Mouse (Mus musculus) CH12F3 (cell line): ENCODE results near the gene Vps72.
"Not testable (repeated sequence)": the region's sequence is repeated elsewhere in the genome, so short reads cannot be mapped to it uniquely, and the experiment has no call there.

ENCODE experiments used
- in situ Hi-C: fragments of 300-500 bp; cut with MboI; formaldehyde crosslinking; loops from 2 replicates; pipeline ENCODE4 v1.14.3; 2020; ENCODE audit warnings: low sequenced_read_pairs

Vps72 gene

GRCm38 (mm10) chr3:95133176-95133575 lies 22.4 kb downstream of the Vps72 start:
- in situ Hi-C loops: no loop called here

- in situ Hi-C loops: no loop called here
These were observed 22.9 kb downstream of the Vps72 start, which contains the start of the genes Scnm1 and Lysmd1 for GRCm38 (mm10) chr3:95133680-95134101. Scnm1 (minus strand) TSS chr3:95134011. Lysmd1 (plus strand) TSS chr3:95134088.

DNA sequence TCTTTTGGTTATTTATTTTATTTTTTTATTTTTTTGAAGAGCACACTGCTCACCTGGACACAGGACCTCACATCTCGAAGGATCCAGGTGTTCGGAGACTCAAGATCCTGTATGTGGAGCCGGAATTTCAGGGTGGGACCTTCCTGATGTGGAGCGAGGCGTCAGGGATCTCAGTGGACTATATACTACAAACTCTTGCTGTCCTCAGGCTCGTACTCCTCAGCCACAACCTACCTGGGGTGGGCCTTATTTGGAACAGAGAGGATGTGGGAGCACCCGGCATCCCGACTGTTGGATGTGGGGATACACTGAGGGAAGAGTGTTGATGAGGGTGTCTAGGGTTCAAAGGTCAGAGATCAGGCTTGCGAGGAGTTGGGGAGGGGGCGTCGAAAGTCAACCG lies 23.3 kb downstream of the Vps72 start:
- in situ Hi-C loops: not testable (repeated sequence)

GRCm38 (mm10) chr3:95135023-95135422 lies 24.2 kb downstream of the Vps72 start:
- in situ Hi-C loops: no loop called here

- in situ Hi-C loops: no loop called here
These were observed 24.7 kb downstream of the Vps72 start for GRCm38 (mm10) chr3:95135433-95136052.

- in situ Hi-C loops: no loop called here
These were observed 25.5 kb downstream of the Vps72 start for GRCm38 (mm10) chr3:95136336-95136735.

- in situ Hi-C loops: loop anchor here (10.0 kb wide), 1 partner anchor 125 kb away; no protein-coding TSS in a partner anchor
These were observed 28.9 kb downstream of the Vps72 start for GRCm38 (mm10) chr3:95139586-95140288.

DNA sequence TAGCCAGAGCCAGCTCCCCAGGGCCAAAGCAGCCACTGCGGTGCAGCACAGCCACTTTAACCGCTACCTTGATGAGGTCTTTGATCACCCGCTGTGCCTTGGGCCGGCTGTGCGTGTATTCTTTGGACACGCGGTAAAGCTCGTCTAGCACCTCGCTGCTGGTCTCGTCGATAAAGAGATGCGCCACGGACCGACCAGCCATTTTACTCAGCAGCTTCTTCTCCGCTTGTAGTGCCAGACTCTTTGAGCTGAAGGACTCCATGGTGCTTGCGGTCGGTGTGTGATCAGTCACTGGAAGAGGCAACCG lies 29.4 kb downstream of the Vps72 start:
- in situ Hi-C loops: loop anchor here (10.0 kb wide), 1 partner anchor 125 kb away; no protein-coding TSS in a partner anchor

DNA sequence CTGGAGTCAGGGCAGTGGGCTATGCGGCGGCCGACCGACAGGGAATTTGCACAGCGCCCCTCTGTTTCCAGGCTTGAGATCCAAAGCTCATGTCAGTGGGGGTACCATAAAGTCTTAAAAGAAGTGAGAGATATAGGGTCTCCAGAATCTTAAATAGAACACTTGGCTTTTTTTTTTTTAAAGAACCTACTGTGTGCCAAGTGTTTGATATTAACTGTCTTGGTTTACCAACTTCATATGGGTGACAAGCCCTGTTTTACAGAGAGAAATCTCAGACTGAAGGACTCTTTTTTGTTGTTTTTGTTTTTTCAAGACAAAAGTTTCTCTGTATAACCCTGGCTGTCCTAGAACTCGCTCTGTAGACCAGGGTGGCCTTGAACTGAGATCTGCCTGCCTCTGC lies 30.0 kb downstream of the Vps72 start:
- in situ Hi-C loops: loop anchor here (10.0 kb wide), 1 partner anchor 124 kb away; no protein-coding TSS in a partner anchor

- in situ Hi-C loops: loop anchor here (10.0 kb wide), 1 partner anchor 123 kb away; no protein-coding TSS in a partner anchor
These were observed 30.7 kb downstream of the Vps72 start for GRCm38 (mm10) chr3:95141474-95141873.

- in situ Hi-C loops: loop anchor here (10.0 kb wide), 1 partner anchor 123 kb away; no protein-coding TSS in a partner anchor
These were observed 31.3 kb downstream of the Vps72 start, which contains the start of gene Tnfaip8l2 for GRCm38 (mm10) chr3:95141952-95142616. Tnfaip8l2 (minus strand) TSS chr3:95142360.

GRCm38 (mm10) chr3:95142617-95143011 lies 31.8 kb downstream of the Vps72 start:
- in situ Hi-C loops: loop anchor here (10.0 kb wide), 1 partner anchor 122 kb away; no protein-coding TSS in a partner anchor

GRCm38 (mm10) chr3:95147924-95148323 lies 37.1 kb downstream of the Vps72 start:
- in situ Hi-C loops: loop anchor here (10.0 kb wide), 1 partner anchor 117 kb away; no protein-coding TSS in a partner anchor

GRCm38 (mm10) chr3:95153874-95154273 lies 43.1 kb downstream of the Vps72 start:
- in situ Hi-C loops: no loop called here

- in situ Hi-C loops: no loop called here
These were observed 48.7 kb downstream of the Vps72 start for GRCm38 (mm10) chr3:95159511-95159986.

GRCm38 (mm10) chr3:95159987-95160963 lies 49.5 kb downstream of the Vps72 start, which contains the start of gene Sema6c:
Sema6c (plus strand) TSS chr3:95160457.
- in situ Hi-C loops: no loop called here

GRCm38 (mm10) chr3:95161041-95161551 lies 50.3 kb downstream of the Vps72 start:
- in situ Hi-C loops: no loop called here

- in situ Hi-C loops: no loop called here
These were observed 51.0 kb downstream of the Vps72 start for GRCm38 (mm10) chr3:95161618-95162344.

DNA sequence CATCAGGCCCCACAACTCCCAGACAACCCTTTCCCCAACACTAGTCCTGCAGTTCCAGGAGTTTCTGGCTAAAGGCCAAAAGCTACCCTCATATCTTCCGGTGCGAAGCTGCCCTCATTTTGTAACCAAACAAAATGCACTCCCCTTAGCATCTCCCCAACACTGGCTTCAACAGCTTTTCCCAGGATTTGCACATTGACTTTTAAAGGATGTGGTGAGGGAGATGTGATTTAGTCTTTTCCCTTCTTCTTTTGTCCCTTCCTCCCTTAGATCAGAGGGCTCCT lies 51.5 kb downstream of the Vps72 start:
- in situ Hi-C loops: no loop called here
